Mouse (Mus musculus) spleen, embryonic (tissue): ENCODE measurements at regions not wholly inside any gene's neighbourhood (a gene's known extent, or its start where the extent isn't known, plus 50 kb on each side); places are given as distances from the start of the nearest gene placed in this dataset.
"Not testable (repeated sequence)": the region's sequence is repeated elsewhere in the genome, so short reads cannot be mapped to it uniquely, and the experiment has no call there.

Experiments
- CTCF ChIA-PET: fragments of 350-600 bp; sonication (Branson Sonifier 250); formaldehyde crosslinking; loops from one replicate; lab custom pipeline; 2022; lab: Charles Lee

- CTCF ChIA-PET, result interaction anchor here (0.7 kb wide), 1 partner anchor 245 kb away, joined by 3 read pairs; no protein-coding TSS in a partner anchor
These were observed 243.3 kb upstream of the Srek1ip1 start for GRCm38 (mm10) chr13:104549016-104549415.

DNA sequence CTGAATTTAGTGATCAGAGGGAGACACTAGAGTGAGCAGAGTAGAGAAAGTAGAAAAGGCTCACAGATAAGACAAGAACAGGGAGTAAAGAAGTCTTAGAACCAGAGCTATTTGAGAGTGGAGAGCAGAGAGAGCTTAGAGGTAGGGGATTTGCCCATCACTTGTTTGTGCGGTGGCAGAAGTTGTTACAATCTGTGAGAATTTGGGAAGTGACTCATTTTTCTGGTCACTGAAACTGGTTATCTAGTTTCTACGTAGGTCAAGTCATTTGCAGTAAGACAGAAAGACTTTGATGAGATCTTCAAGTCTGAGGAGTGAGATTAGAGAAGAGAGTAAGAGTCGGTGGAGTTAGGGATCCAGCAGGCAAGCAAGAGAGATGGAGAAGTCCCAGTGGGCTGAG, 239.0 kb upstream of the Srek1ip1 start:
- CTCF ChIA-PET, result no interaction called here

DNA sequence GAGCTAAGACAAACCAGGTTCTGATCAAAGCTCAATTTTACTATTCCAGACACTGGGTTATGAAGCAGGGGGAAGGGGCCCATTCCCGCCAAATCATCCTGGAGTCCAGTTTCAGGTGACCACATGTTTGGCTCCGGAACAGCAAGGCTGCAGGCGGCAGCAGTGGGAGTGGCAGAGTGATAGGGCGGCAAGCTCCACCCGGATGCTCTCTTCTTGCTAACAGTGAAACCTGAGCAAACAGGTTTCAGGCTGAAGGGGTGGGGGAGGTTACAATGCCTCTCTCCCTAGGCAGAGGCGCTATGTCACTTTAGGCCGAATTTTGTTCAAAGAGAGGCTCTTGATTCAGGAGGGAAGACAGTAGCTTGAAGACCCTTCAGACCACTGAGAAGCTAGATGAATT, 235.7 kb upstream of the Srek1ip1 start:
- CTCF ChIA-PET, result not testable (repeated sequence)

DNA sequence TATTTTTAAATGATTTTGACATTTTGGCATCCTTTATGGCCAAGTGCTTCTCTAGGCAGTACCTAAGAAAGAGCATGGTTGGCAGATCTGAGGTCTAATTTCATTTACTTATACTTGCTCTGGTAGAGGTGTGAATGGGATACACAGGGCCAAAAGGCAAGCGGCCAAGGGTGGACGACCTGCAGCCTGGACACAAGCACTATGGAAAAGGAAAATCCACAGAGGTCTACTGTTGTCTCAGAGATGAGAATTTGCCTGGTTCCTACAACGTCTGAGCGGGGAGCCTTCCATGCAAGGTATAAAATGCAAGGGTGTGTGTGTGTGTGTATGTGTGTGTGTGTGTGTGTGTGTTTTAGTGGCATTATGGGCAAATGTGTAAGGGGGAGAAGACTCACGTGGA, 232.4 kb upstream of the Srek1ip1 start:
- CTCF ChIA-PET, result no interaction called here

- CTCF ChIA-PET, result no interaction called here
These were observed 231.7 kb upstream of the Srek1ip1 start for GRCm38 (mm10) chr13:104560500-104561114.

GRCm38 (mm10) chr13:104562536-104562935, 229.7 kb upstream of the Srek1ip1 start:
- CTCF ChIA-PET, result no interaction called here

DNA sequence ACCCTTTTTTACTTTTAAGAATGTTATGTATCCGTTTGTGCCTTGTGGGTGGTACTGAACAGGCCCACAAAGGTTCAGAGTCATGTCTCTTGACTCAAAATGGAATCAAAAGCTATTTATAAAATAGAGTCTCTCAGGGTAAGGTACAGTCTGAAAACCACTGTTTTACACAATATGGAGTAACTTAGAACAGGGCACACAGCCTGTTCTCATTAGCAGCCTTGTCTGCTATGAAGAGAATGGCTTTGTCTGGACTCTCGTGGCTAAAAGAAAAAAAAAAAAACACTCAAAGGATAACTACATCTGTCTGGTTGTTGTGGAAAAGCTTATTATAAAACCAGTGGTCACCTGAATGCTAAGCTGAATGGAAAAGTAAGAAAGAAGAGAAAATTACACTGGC, 229.3 kb upstream of the Srek1ip1 start:
- CTCF ChIA-PET, result no interaction called here

DNA sequence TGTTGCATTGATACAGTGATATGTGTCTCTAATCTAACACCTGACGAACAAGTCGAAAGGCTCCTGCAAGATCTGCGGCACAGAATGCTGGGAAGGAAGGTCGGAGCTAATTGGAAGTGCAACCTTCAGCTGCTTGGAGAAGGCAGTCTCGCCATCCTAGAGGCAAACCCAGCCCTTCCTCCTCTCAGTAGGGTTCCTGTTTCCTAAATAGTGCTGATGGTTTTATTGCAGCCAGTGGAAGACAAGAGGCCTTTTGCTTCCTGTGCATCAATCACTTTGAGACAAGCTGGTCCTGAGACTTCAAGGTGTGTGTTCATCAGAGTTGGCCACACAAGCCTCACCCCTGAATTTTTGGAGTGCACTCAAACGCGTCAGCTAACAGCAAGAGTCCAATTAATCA, 228.4 kb upstream of the Srek1ip1 start:
- CTCF ChIA-PET, result no interaction called here

- CTCF ChIA-PET, result no interaction called here
These were observed 222.5 kb upstream of the Srek1ip1 start for GRCm38 (mm10) chr13:104569765-104570164.

- CTCF ChIA-PET, result no interaction called here
These were observed 220.0 kb upstream of the Srek1ip1 start for GRCm38 (mm10) chr13:104572236-104572635.

DNA sequence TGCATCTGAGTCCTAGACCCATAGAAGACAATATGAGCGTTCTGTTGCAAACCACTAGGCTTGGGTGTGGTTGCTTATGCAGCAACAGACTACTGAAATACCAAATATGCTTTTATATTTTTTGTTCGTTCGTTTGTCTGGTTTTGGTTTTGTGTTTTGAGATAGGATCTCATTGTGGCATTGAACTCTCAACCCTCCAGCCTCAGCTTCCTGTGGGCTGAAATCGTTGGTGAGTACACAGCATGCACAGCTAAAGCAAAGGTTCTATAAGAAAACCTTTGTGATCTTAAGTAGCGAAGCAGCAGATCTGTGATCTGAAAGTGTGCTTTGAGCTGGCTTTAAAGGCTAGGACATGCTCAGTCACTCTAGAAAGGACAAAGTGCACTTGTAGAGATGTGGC, 217.9 kb upstream of the Srek1ip1 start:
- CTCF ChIA-PET, result no interaction called here

- CTCF ChIA-PET, result no interaction called here
These were observed 216.0 kb upstream of the Srek1ip1 start for GRCm38 (mm10) chr13:104576188-104576789.

DNA sequence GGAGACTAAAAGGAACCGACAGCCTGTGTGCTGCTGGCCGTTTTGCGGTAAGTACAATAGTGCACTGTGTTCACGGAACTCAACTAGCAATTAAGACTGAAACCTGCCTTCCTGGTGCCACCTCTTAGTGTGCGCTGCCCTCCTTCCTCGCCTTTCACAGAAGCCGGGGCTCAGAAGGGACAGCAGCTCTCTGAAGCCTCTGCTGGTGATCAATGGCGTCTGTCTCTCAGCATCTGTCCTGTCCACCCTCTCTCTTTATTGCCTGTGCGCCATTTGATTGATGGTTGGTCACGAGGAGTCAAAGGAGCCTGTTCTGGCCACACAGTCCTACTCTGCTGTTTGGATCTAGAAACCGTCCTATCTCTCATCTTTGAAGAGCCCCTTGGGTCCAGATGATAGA, 214.4 kb upstream of the Srek1ip1 start:
- CTCF ChIA-PET, result no interaction called here

GRCm38 (mm10) chr13:104580686-104581350, 211.5 kb upstream of the Srek1ip1 start:
- CTCF ChIA-PET, result interaction anchor here (0.6 kb wide), 1 partner anchor 99 kb away, joined by 5 read pairs; no protein-coding TSS in a partner anchor
